Mouse (Mus musculus): ENCODE results near the gene Klf15.

DNA sequence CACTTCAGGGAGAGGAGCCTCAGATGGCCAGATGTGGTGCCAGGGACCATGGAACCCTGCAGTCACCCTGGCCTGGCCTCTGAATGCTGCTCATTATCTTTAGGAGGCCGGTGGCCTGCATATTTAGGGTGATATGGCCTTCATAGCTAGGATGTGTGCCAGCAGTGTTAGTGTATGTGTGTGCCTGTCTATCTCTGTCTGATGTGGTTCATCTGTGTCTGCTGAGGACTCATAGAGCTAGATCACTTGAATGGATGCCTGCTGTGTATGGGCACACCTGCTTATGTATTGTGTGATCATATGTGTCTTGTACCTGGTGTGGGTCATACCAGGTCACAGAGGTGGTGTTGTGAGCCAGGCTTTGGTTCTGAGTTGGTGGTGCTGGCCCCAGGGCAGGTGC, 5.8 kb downstream of the Klf15 start:
- no peak for TF ChIP-seq CTCF (IDR thresholded peaks at IDR 0.05; ENCODE audit: low read depth)
- no peak for TF ChIP-seq EP300 (IDR thresholded peaks at IDR 0.05; ENCODE audit: low read depth)

Measured in liver, embryonic 14.5 days (tissue).